Mouse (Mus musculus) R1 (cell line): ENCODE data around the gene Camk2g.

ENCODE experiments used
- DNase-seq: peaks from one replicate; pipeline ENCODE4 v3.0.0-alpha.2; 2018; ENCODE audit warnings: low read depth, low spot score

Gene Camk2g

DNA sequence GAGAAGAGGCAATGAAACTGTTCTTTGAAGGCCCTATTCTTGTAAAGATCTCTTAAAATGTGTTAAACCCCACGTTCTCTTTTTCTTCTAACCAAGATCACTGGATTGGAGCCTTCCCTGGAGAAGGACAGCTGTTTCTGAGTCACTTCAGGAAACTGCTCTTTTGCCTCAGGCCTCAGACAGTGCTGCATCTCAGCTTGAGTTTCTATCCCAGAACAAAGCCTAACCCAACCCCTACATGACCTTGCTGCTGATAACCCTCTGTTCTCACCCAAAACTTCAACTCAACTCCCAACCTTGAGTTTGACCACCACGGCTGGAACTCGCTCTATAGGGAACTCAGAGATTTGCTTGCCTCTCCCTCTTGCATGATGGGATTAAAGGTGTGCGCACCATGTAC is 15.5 kb upstream of the Camk2g start:
- DNase-seq, result peak; percentile 27

DNA sequence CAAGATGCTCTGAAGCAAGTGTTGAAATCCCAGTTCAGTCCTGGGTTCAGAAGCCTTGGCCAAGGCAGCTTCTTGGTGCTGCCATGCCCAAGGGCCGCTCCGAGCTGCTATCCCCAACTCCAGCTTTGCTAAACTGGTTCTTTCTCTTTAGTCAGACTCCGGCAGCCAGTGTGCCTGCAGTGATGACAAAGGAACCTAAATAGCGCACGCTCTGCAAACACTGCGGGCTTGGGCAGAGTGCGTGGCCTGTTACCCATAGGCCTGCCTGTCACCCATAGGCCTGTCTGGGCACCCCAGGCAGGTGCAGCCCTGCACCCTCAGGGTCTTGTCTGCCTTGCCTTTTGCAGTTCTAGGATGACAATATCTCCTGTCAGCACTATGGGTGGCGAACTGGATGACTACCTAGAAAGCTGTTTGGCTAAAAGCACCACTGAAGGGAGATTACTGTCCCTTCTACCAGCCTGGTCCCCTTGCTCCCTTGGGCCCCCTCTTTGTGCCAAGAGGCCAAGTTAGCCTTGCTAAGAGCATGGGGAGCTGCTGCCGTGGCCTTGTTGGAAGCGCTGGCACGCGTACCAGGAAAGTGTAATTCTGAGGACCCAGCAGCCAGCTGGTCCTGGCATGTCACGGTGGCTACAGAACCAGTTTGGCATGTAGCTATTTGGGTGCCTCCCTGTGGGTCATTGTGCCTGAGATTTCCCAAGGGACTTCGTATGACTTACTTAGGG is 12.4 kb upstream of the Camk2g start:
- DNase-seq, result no peak

DNA sequence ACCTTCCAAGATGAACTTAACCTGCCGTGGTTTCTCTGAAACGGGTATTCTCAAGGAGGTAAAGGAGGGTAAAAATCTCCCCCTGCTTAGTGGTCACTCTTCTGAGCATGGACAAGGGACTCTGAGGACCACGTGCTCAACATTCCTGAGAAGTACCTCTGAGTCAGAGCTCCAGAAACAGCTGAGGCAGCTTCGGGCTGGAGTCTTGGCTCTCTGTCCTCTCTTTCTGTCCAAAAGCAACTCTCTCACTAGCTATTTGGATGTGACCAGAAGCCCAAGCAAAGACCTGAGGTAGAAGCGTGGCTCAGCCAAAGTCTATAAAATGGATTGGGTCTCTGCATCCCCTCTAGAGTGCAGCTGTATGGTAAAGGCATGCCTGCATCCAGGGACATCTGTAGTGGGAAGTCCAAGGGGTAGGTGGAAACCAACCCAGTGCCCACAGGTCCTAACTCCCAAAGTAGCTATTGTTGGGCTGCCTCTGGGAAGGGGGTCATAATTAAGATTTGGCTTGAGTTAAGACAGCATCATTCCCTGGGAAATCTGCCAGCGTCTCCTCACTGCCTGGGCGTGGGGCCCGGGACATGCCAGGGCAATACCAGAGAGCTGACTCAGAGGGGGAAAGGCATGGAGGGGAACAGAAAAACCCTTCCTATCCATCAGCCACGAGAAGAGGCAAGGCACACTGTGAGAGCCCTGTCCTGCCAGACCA is 11.2 kb upstream of the Camk2g start:
- DNase-seq, result no peak

DNA sequence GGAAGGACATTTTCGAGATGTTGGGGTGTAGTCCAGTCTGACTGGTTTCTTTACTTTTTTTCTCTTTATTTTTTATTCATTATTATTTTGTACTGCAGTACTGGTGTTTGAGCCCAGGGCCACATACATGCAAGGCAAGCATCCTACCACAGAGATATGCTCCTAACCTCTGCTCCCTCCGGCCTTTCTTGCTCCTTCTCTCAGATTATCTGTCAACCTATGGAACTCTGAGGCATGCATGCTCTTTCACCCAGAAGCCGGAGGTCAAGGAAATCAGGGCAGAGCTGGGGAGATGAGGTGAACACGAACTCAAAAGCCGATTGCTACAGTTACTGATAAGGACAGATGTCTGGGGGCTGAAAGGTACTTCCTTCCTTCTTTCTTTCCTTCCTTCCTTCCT is 10.6 kb upstream of the Camk2g start:
- no peak for DNase-seq

GRCm38 (mm10) chr14:20803606-20803938 is 9.7 kb upstream of the Camk2g start:
- peak; percentile 83 for DNase-seq

GRCm38 (mm10) chr14:20802926-20803605 is 9.2 kb upstream of the Camk2g start:
- no peak for DNase-seq

GRCm38 (mm10) chr14:20798761-20799160 is 4.9 kb upstream of the Camk2g start:
- peak; percentile 87 for DNase-seq

DNA sequence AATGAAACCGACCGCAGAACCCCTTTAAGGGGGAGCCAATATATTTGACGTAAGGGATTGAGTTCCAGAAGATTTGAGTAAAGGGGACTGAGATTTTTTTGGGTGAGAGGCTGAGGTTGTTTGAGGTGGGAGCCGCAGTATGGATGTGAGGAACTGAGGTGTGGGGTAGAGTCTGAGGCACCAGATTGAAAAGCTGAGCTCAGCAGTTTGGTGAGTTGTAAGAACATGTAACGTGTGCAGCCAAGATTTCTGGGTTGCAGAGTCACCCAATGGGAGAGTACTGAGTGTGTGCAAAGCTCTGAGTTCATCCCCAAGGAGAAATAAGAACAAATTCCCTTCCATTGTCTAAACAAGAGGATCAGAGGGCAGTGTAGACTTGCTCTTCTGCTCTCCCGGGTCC is 4.4 kb upstream of the Camk2g start:
- DNase-seq, result peak; percentile 19

- peak; percentile 15 for DNase-seq
These were observed 2.8 kb upstream of the Camk2g start for GRCm38 (mm10) chr14:20796643-20797042.

DNA sequence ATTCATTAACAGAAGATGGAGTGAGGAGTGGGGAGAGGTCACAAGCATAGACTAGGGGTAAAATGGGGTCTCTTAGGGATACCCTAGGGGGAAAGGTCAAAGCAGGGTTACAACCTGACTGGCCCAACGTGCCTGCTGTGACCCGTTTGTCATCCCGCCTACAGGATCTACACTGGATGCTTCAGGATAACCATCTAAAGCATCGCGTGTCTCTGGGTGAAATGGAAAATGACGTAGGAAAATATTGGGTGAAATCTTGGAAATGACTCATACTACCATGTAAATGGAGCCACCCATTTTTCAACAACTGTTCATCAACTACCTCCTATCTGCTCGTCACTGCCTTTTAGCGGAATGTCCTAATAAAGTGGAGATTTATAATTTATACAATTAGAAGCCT is 2.3 kb upstream of the Camk2g start:
- no peak for DNase-seq

- DNase-seq, result no peak
These were observed 1.7 kb upstream of the Camk2g start for GRCm38 (mm10) chr14:20795423-20796152.

- no peak for DNase-seq
These were observed 701 bp upstream of the Camk2g start for GRCm38 (mm10) chr14:20794589-20794988.

DNA sequence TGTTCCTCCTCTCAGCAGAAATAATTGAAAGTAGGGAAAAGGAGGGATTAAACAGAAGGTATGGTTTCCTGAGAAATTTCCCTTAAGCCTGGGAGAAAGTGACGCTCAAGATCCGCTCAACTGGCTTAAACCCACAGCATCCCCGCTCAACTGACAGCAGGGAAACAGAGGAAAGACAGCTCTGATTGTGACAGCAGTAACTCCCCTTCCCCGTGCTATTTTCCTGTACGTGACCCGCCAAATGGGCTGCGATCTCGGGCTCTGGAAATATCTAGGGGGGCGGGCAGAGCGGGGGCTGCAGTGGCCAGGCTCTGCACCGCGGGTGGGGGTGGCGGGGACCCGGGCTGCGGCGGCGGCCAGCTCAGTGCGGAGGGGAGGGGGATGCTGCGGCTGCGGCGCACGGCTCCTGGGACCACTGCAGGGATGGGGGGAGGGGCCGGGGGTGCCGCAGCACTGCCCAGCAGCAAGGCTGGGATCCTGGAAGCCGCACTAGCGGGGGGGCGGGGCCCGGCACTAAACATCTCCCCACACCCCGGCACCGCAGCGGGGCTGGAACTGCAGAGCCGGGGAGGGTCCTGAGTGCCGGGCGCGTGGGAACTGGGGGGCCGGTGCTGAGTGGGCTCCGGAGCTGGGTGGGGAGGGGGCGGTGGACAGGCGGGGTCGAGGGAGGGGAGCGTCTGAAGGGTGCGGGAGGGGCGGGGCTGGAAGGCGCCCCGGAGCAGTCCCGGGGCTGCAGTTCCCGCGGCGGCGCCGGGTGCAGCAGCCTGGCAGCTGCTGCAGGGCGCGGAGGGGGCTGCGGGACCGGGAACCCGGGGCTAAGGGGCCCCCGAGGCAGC is 748 bp downstream of the Camk2g start:
- DNase-seq, result peak; percentile 77

DNA sequence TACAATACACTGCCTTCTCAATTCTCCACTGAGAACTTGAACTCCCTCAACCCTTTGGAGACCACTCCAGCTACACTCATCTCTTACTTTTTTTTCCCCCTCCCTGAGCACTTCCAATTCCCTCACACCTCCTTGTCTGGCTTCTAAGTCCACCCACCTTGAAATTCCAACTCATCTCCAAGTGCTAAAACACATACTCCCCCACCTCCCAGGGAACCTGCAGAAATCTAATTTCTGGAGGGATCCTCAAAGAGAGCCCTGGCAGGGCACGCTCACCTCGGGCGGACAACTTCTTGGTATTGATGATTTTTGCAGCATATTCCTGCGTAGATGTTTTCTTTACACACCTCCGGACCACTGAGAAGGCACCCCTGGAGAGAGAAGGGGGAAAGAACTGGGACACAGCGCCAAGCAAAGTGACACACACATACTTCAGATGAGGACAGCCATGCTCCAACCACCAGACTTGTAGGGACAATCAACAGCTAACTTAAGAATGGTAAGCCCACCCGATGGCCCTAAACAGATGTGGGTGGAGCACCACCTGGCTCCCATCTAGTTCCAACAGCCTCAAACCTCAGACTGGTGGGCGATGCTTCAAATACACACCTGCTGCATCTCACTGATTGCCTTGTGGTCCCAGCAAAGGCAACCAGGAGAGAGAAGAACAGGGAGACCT is 1.5 kb downstream of the Camk2g start:
- DNase-seq, result no peak

- no peak for DNase-seq
These were observed 2.2 kb downstream of the Camk2g start for GRCm38 (mm10) chr14:20791511-20792242.

DNA sequence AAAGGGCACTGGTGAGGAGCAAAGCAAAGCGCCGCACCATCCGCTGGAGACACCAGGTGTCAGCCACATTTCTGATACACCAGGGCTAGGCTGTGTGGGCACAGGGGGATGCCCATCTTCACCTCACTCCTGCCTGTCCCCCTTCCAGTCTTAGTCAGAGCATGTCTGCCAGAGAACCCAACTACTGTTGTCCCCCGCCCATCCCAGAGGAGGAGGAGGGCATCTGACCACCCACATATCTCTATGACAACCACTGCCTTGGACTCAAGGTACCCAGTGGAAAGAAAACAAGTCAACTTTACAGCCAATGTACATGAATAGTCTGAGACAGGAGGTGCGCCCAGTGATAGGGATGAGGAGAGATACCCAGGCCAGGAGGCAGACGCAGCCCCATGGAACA is 2.9 kb downstream of the Camk2g start:
- DNase-seq, result no peak

DNA sequence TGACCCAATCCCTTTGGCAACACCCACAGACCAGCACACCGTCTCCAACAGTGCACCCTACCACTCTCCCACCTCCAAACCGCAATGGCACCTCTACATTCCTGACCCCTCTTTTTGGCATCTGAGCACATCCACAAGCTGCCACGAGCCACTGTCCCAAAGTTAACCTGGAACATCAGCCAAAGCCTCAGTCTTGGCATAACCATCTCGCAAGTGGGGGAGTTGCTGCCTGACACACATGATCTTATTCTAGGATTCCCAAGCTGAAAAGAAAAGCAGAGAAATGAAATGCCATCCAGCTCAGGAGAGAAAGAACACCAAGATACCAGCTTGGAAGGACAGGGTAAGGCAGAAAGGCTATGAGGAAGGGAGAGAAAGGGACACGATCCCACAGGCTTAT is 3.4 kb downstream of the Camk2g start:
- no peak for DNase-seq

GRCm38 (mm10) chr14:20789593-20789992 is 4.3 kb downstream of the Camk2g start:
- DNase-seq, result no peak

DNA sequence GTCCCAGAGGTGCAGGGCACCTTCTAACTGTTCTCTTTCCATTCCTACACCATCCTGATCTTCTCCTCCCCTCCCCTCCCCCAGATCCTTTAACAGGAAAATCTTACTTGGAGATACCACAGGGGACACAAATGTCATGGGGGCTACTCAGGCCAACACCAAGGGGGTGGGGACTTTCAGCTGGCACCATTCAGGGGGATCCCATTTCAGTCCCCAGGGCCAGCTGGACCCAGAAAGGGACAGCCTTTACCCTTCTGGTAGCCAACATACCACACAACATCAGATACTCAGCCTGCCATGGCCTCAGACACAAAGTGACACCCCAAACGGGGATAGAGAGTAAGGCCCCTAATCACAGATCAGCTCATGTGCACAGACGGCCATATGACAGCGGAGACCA is 5.7 kb downstream of the Camk2g start:
- no peak for DNase-seq

- no peak for DNase-seq
These were observed 7.3 kb downstream of the Camk2g start for GRCm38 (mm10) chr14:20786611-20787015.
